ENCODE assay signal across 26 mouse cellular contexts in genomic region chr15:83636759-83637158, GRCm38 (mm10). TPM values are rescaled to one million over a fixed set of nuclear protein-coding genes. Genes with fewer than 3 reads are reported as not detected.
DNase-seq lines count a peak whose midpoint lies in the region; ATAC-seq and TF ChIP-seq lines count a peak whose summit lies in the region.
"Had no signal": no experiment of that assay in that cellular context is flagged by ENCODE, and none has a peak within 500 bp of the region (broad histone marks: within the 10 kb centered on the region; RNA-seq: fewer than 3 reads in every experiment).

No protein-coding gene starts in this region.

- H3K4me1 ChIP-seq in cerebellum, adult 2 months (ENCODE audit: control insufficient read depth, insufficient read depth, low read length) = no peaks in the 10 kb centered on the region
- H3K4me1 ChIP-seq in heart, embryonic 10.5 days = peaks cover 61% of the 10 kb centered on the region
- H3K4me1 ChIP-seq in limb, embryonic 11.5 days (ENCODE audit: control insufficient read depth, insufficient read depth, low read length) = peaks cover 30% of the 10 kb centered on the region
- H3K4me1 ChIP-seq in limb, embryonic 10.5 days = peaks cover 55% of the 10 kb centered on the region

- H3K9me3 ChIP-seq in heart, embryonic 10.5 days = no peaks in the 10 kb centered on the region
- no peaks in the 10 kb centered on the region for H3K9me3 ChIP-seq in limb, embryonic 11.5 days (ENCODE audit: control insufficient read depth, low read length)
- H3K9me3 ChIP-seq in limb, embryonic 10.5 days (replicated peaks) = no peaks in the 10 kb centered on the region
- H3K9me3 ChIP-seq: embryonic facial prominence, embryonic 12.5 days; embryonic facial prominence, embryonic 15.5 days; forebrain, embryonic 10.5 days; forebrain, embryonic 12.5 days; G1E had no signal

- TF ChIP-seq CTCF in cerebellum, adult 2 months (IDR thresholded peaks at IDR 0.05; ENCODE audit: borderline replicate concordance, insufficient read depth, low read depth, low read length) = no peak

- peak; percentile 7 for DNase-seq in cerebellum, adult 11-12 months
- DNase-seq in cerebellum, postnatal 36 days = no peak
- peak; percentile 44 to 53 for DNase-seq in cerebellum, postnatal 14 days
- DNase-seq in cerebellum, adult 2 months = no peak
- DNase-seq in heart, embryonic 10.5 days (ENCODE audit: low spot score) = no peak
- no peak for DNase-seq in heart, postnatal 10 days
- DNase-seq in limb, embryonic 11.5 days (ENCODE audit: low spot score) = no peak
- no peak for DNase-seq in limb, embryonic 10.5 days (ENCODE audit: low spot score)
- DNase-seq: adrenal gland, adult 8-10 months; adrenal gland, postnatal 14 days; adrenal gland, postnatal 36 days; B cell, adult 2 months; cerebellum, adult 11 months; cerebellum, adult 8-10 months; cerebellum, adult 9-11 months had no signal

- TF ChIP-seq POLR2A in cerebellum, adult 2 months (IDR thresholded peaks at IDR 0.05; ENCODE audit: borderline replicate concordance, insufficient read depth, low read length) = no peak

- intact Hi-C loops in heart, postnatal 10 days (cut with DNase I) = no loop called here

- no peak overlapping the region for H3K27ac ChIP-seq in cerebellum, adult 2 months (ENCODE audit: insufficient read depth, low read length)
- H3K27ac ChIP-seq in heart, embryonic 10.5 days = peak overlapping the region; percentile 31; the same call in 1 of the 2 replicates
- H3K27ac ChIP-seq in limb, embryonic 11.5 days (replicated peaks; ENCODE audit: low read depth, low read length) = no peak overlapping the region
- no peak overlapping the region; the same call in 1 of the 2 replicates for H3K27ac ChIP-seq in limb, embryonic 10.5 days
- H3K27ac ChIP-seq: embryonic facial prominence, embryonic 12.5 days; embryonic facial prominence, embryonic 15.5 days; forebrain, embryonic 10.5 days; forebrain, embryonic 12.5 days had no signal

- H3K9ac ChIP-seq in limb, embryonic 11.5 days (ENCODE audit: low read length) = no peak overlapping the region
- H3K9ac ChIP-seq: embryonic facial prominence, embryonic 12.5 days; embryonic facial prominence, embryonic 15.5 days; forebrain, embryonic 12.5 days had no signal

- H3K4me2 ChIP-seq in limb, embryonic 11.5 days (ENCODE audit: low read depth, severe bottlenecking) = peak overlapping the region; percentile 7; the same call in 1 of the 2 replicates
- H3K4me2 ChIP-seq: embryonic facial prominence, embryonic 12.5 days; embryonic facial prominence, embryonic 15.5 days; forebrain, embryonic 12.5 days had no signal

- peaks cover 9% of the 10 kb centered on the region; the same call in 1 of the 2 replicates for H3K36me3 ChIP-seq in heart, embryonic 10.5 days
- H3K36me3 ChIP-seq in limb, embryonic 11.5 days (ENCODE audit: control insufficient read depth, insufficient read depth, low read length) = no peaks in the 10 kb centered on the region; the same call in 1 of the 2 replicates
- peaks cover 74% of the 10 kb centered on the region for H3K36me3 ChIP-seq in limb, embryonic 10.5 days
- H3K36me3 ChIP-seq: embryonic facial prominence, embryonic 15.5 days; G1E had no signal

- H3K27me3 ChIP-seq in cerebellum, adult 2 months (ENCODE audit: control insufficient read depth, insufficient read depth, low read length) = no peaks in the 10 kb centered on the region
- peaks cover 8% of the 10 kb centered on the region; the same call in 1 of the 2 replicates for H3K27me3 ChIP-seq in heart, embryonic 10.5 days (ENCODE audit: insufficient read depth, poor library complexity, severe bottlenecking)
- no peaks in the 10 kb centered on the region for H3K27me3 ChIP-seq in limb, embryonic 11.5 days (ENCODE audit: control insufficient read depth, insufficient read depth, low read length)
- H3K27me3 ChIP-seq in limb, embryonic 10.5 days (ENCODE audit: low read depth, poor library complexity, severe bottlenecking) = no peaks in the 10 kb centered on the region
- H3K27me3 ChIP-seq: embryonic facial prominence, embryonic 12.5 days; embryonic facial prominence, embryonic 15.5 days; forebrain, embryonic 12.5 days had no signal

- WGBS in cerebellum, adult 2 months = 33% methylated on average over 6 of the region's 6 CpGs
- WGBS in heart, embryonic 10.5 days = 56% methylated on average over 6 of the region's 6 CpGs
- 50% methylated on average over 6 of the region's 6 CpGs for WGBS in limb, embryonic 11.5 days
- 70% methylated on average over 6 of the region's 6 CpGs for WGBS in limb, embryonic 10.5 days

- no peak for ATAC-seq in limb, embryonic 11.5 days (ENCODE audit: insufficient number of reproducible peaks, low FRiP score, low TSS enrichment, low read depth)
- ATAC-seq: activated CD4-positive, CD25-positive, alpha-beta regulatory T cell, adult 4 months; CD4-positive, CD25-positive, alpha-beta regulatory T cell, adult 4 months; forebrain, embryonic 14.5 days; forebrain, embryonic 16.5 days; Patski had no signal

- H3K4me3 ChIP-seq in cerebellum, adult 2 months (replicated peaks; ENCODE audit: insufficient read depth, low read depth, low read length) = no peak overlapping the region
- H3K4me3 ChIP-seq in heart, embryonic 10.5 days = no peak overlapping the region
- H3K4me3 ChIP-seq in limb, embryonic 11.5 days (ENCODE audit: low read depth, low read length) = no peak overlapping the region
- H3K4me3 ChIP-seq in limb, embryonic 10.5 days = no peak overlapping the region
- H3K4me3 ChIP-seq: embryonic facial prominence, embryonic 12.5 days; embryonic facial prominence, embryonic 15.5 days; erythroblast, embryonic 14.5 days; forebrain, embryonic 10.5 days; forebrain, embryonic 12.5 days had no signal

RNA-seq across cellular contexts. Expression of gene Ttll12, which starts 41.8 kb away (rescaled TPM):
- polyA plus RNA-seq in cerebellum, adult 2 months (2012; rRNA removed) = 15.7 and 16.1 TPM in 2 replicates
- polyA plus RNA-seq in heart, embryonic 10.5 days (2016; fragmentation: Nextera tagmentation; extraction: Ambion mirVana) = 39.7 and 44.0 TPM in 2 replicates
- 1 to 10 TPM; 6.4 to 9.0 TPM for total RNA-seq in heart, postnatal 10 days (2021)
- polyA plus RNA-seq in limb, embryonic 11.5 days (2014; fragmentation: Nextera tagmentation; extraction: Ambion mirVana) = 55.8 and 59.1 TPM in 2 replicates
- polyA plus RNA-seq in limb, embryonic 10.5 days (2016; fragmentation: Nextera tagmentation; extraction: Ambion mirVana) = 63.8 and 71.0 TPM in 2 replicates

Comparison
In these comparisons a context has a peak if more than half of its experiments do, and no peak if none do; other contexts are left out.
1. DNase-seq: peak in cerebellum, adult 11-12 months (single experiment) and cerebellum, postnatal 14 days (2 of 2); none in cerebellum, postnatal 36 days (0 of 2), cerebellum, adult 2 months (0 of 2), heart, embryonic 10.5 days (single experiment), heart, postnatal 10 days (0 of 2), limb, embryonic 11.5 days (single experiment) and limb, embryonic 10.5 days (single experiment).